Mouse (Mus musculus): ENCODE measurements around the gene Tppp.
"Not testable (repeated sequence)": the region's sequence is repeated elsewhere in the genome, so short reads cannot be mapped to it uniquely, and the experiment has no call there.

The Tppp gene

GRCm38 (mm10) chr13:74008948-74009718 lies at the start of gene Tppp:
Tppp (plus strand) TSS chr13:74009407.
- peak; percentile 97 for DNase-seq

GRCm38 (mm10) chr13:73960117-73960652 lies 49.0 kb upstream of the Tppp start:
- DNase-seq, result no peak

- no peak for DNase-seq
These were observed 48.0 kb upstream of the Tppp start for GRCm38 (mm10) chr13:73961177-73961576.

- no peak for DNase-seq
These were observed 45.7 kb upstream of the Tppp start, which contains the start of gene Zdhhc11 for GRCm38 (mm10) chr13:73963551-73963950. Zdhhc11 (plus strand) TSS chr13:73963851.

- peak; percentile 94 for DNase-seq
These were observed 38.4 kb upstream of the Tppp start for GRCm38 (mm10) chr13:73970545-73971448.

GRCm38 (mm10) chr13:73974523-73974922 lies 34.7 kb upstream of the Tppp start:
- peak; percentile 28 for DNase-seq

GRCm38 (mm10) chr13:73976935-73977334 lies 32.3 kb upstream of the Tppp start:
- DNase-seq, result no peak

GRCm38 (mm10) chr13:73990325-73990724 lies 18.9 kb upstream of the Tppp start:
- no peak for DNase-seq

GRCm38 (mm10) chr13:73990761-73991160 lies 18.4 kb upstream of the Tppp start:
- no peak for DNase-seq

GRCm38 (mm10) chr13:73991267-73991666 lies 17.9 kb upstream of the Tppp start:
- DNase-seq, result no peak

GRCm38 (mm10) chr13:73996456-73996855 lies 12.8 kb upstream of the Tppp start:
- DNase-seq, result no peak

GRCm38 (mm10) chr13:74000519-74000918 lies 8.7 kb upstream of the Tppp start:
- no peak for DNase-seq

GRCm38 (mm10) chr13:74000961-74001360 lies 8.2 kb upstream of the Tppp start:
- no peak for DNase-seq

- DNase-seq, result no peak
These were observed 7.7 kb upstream of the Tppp start for GRCm38 (mm10) chr13:74001492-74001891.

- not testable (repeated sequence) for DNase-seq
These were observed 2.3 kb upstream of the Tppp start for GRCm38 (mm10) chr13:74006881-74007280.

GRCm38 (mm10) chr13:74008216-74008615 lies 991 bp upstream of the Tppp start:
- DNase-seq, result not testable (repeated sequence)

- DNase-seq, result peak; percentile 85
These were observed 796 bp downstream of the Tppp start for GRCm38 (mm10) chr13:74009791-74010614.

- DNase-seq, result no peak
These were observed 1.5 kb downstream of the Tppp start for GRCm38 (mm10) chr13:74010678-74011077.

- DNase-seq, result no peak
These were observed 6.7 kb downstream of the Tppp start for GRCm38 (mm10) chr13:74015908-74016307.

- no peak for DNase-seq
These were observed 8.2 kb downstream of the Tppp start for GRCm38 (mm10) chr13:74017426-74017825.

GRCm38 (mm10) chr13:74019006-74019405 lies 9.8 kb downstream of the Tppp start:
- DNase-seq, result peak; percentile 50

Measured in lung, postnatal 36 days (tissue).